16 mouse cellular contexts compared by ENCODE assay signal in genomic region chr7:78571196-78571595, GRCm38 (mm10).
"Had no signal": no experiment of that assay in that cellular context is flagged by ENCODE, and none has a peak within 500 bp of the region (broad histone marks: within the 10 kb centered on the region; RNA-seq: fewer than 3 reads in every experiment).

No protein-coding gene starts in this region.

- DNase-seq: liver, postnatal 0 days; lung, adult 2 months; lung, postnatal 14 days; lung, postnatal 36 days; midbrain, embryonic 14.5 days; right cerebral cortex, postnatal 14 days; spleen, adult 18-20 months; thymus, adult 18-20 months; thymus, postnatal 14 days; thymus, postnatal 36 days had no signal

- H3K4me3 ChIP-seq: liver, embryonic 15.5 days; lung, embryonic 15.5 days; megakaryocyte, embryonic 14.5 days; midbrain, embryonic 12.5 days; neural tube, embryonic 12.5 days had no signal

- H3K27ac ChIP-seq: liver, embryonic 15.5 days; lung, embryonic 15.5 days; macrophage; midbrain, embryonic 12.5 days; neural tube, embryonic 12.5 days had no signal

- H3K4me1 ChIP-seq: liver, embryonic 15.5 days; megakaryocyte, embryonic 14.5 days had no signal

- H3K36me3 ChIP-seq: liver, embryonic 15.5 days; lung, embryonic 15.5 days; midbrain, embryonic 12.5 days; neural tube, embryonic 12.5 days had no signal
